Mouse (Mus musculus): ENCODE results near the gene Zfp93.

The Zfp93 gene

DNA sequence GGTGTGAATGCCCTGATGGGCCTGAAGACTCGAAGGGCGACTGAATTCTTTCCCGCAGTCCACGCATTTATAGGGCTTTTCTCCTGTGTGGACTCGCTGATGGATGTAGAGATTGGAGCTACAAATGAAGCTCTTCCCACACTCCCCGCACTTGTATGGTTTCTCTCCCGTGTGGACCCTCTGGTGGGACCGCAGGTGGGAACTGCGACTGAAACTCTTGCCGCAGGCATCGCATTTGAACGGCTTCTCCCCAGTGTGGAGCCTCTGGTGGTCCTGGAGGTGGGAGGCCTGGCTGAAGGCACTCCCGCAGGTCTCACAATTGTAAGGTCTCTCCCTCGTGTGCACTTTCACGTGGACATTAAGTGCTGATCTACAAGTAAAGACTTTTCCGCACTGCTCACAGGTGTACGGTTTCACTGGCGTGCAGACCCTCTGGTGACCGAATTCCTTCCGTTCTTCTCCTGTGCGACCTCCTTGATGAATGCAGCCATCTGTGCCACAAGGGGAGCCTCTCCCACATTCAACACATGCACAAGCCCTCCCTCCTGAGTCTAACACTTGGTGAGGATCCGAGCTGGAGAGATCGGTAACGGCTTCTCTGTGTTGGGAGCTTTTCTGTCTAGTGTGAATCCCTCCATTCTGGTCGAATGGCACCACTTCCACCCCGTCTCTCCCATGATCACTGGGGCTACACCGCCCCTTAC, 21.3 kb downstream of the Zfp93 start:
- DNase-seq, result no peak

DNA sequence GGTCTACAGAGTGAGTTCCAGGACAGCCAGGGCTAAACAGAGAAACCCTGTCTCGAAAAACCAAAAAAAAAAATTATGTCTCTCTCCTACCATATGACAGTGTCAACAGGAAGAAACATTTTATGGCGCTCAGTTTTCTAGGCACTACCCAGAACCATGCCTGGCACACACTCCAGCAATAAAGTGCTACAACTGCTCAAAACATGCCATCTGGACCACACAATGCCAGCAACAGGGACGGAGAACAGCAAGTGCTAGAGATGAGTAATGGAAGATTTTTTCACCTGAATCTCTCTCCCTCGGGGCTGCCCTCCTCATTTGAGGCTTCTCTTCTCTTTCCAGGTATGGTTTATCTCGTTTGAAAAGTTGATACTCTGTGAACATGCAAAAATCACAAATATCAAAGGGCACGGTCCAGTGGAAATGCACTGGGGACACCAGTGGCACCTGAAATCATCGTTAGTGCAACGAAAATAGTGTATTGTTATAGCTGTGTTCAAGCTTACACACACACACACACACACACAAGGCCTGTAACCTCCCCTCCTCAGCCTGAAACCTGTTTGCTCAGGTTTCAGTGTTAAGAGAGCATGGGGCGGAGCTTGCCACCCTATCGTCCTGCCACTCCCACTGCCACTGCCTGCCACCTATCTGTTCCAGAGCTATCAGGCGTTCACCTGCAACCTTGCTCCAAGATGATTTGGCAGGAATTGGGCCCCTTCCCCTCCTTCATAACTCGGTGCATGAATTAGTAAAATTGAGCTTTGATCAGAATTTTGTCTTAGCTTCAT, 23.0 kb downstream of the Zfp93 start:
- no peak for DNase-seq

DNA sequence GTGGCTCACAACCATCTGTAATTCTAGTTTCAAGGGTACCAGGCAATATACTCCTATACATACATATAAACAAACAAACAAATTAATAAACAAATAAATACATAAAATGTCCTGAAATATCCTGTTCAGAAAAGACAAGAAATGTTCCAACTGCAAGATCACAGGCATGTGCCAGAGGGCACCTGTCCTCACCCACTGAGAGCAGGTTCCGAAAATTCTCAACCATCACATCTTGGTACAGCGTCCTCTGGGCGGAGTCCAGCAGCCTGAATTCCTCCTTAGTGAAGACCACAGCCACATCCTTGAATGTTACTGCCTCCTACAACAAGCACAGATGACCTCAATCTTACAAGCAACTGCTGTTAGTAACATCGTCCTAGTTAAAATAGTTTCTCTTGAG, 24.5 kb downstream of the Zfp93 start:
- DNase-seq, result no peak

DNA sequence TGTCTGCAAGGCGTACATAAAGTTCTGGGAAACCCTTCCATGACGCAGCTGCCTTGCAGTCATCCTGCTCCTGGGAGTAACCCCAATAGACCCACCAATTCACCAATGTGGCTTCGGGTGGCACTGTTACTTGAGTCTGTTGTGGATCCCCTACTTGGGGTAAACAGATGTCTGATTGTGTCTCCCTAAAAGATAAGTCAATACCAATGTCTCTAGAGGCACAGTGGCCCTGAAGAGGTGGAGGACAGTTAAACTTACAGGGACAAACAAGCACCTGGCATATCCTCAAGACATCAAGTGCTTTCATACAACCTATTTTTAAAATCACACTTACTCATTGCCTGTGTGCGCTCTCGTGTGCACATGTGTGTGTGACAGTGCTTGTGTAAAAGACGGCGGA, 25.2 kb downstream of the Zfp93 start:
- no peak for DNase-seq

DNA sequence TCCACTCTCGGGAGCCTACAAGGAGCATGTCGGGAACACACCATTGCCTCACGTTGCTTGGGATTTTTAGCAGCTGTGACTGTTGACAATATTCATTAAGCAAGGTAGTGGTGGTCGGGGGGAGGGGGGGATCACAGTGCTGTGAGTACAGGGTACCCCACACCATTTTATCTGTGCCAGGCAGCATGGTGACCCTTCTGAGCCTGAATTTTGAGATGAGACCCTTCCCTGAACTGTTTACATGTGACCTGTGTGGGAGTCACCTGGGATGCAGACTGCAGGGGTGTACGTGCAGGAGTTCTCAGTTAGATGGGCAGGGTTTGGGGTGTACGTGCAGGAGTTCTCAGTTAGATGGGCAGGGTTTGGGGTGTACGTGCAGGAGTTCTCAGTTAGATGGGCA, 26.2 kb downstream of the Zfp93 start:
- no peak for DNase-seq

GRCm38 (mm10) chr7:24297361-24298095, 27.3 kb downstream of the Zfp93 start:
- no peak for DNase-seq

DNA sequence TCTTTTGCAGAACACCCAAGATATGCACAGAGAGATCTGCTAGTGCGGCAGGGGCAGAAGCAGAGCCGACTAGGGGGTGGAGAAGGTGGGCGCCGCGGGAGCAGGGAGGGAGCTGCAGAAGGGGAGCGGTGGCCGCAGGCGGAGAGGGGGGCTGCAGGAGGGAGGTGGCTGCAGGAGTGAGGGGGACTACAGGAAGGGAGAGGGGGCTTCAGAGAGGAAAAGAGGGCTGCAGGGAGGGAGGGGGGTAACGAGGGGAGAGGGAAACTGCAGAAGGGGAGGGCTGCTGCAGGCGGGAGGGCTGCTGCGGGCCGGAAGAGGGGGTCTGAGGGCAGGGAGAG, 28.4 kb downstream of the Zfp93 start:
- peak; percentile 28 for DNase-seq

DNA sequence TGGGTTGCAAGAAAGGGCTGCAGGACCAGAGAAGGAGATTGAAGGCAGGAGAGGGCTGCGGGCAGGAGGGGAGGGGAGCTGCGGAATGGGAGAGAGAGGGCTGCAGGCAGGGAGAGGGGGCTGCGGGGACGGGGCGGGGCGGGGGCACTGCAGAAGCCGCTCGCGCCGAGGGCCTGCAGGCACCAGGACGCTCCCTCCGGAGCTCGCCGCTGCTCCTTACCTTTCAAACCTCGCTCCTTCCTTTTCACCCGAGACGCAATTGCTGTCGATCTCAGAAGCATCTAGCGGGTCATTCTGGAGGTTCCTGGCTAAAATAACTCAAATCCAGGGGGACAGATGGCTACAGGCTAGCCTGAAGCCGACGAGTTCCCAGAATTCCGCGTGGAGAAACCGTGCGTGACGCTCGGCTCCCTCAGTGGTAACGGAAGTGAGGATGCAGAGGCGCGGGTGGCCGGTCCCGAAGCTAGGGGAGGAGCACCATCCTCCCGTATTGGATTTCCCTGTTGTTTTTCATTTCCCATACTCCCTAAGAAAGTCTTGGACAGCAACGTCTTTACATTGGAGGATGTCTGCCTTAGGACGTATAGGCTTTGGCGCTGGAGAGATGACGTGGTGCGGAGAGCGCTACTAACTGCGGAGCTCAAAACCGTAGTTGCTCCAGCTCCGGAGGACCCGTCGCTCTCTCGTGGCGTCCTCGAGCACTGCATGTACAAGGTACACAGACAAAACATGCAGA, 28.9 kb downstream of the Zfp93 start:
- peak; percentile 82 for DNase-seq

DNA sequence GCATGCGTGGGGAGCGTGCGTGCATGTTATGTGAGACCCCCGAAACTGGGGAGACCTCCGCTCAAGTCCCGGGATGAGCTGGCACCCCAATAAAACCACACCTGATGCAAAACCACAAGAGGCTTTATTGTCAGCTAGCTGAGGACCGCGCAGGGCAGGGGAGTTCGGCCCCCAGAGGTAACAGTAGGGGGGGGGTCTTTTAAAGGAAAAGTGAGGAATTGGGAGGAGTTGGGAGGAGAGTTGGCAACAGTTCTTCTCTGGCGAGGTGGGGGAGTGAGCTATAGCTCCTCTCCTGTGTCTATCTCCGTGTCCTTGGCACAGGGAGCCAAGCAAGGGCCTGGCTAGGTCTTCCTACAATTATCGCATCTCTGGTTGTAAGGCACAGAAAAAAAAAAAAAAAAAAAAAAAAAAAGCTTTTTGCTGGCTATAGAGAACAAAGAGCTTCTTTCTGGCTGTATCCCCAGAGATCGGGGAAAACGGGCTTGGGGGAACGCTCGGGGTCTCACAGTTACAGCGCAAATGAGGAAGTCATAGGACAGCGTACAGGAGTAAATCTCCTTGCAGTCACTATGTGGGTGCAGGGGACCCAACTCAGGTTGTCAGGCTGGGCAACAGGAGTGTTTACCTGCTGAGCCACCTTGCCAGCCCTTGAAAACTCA, 29.7 kb downstream of the Zfp93 start:
- peak; percentile 29 for DNase-seq

DNA sequence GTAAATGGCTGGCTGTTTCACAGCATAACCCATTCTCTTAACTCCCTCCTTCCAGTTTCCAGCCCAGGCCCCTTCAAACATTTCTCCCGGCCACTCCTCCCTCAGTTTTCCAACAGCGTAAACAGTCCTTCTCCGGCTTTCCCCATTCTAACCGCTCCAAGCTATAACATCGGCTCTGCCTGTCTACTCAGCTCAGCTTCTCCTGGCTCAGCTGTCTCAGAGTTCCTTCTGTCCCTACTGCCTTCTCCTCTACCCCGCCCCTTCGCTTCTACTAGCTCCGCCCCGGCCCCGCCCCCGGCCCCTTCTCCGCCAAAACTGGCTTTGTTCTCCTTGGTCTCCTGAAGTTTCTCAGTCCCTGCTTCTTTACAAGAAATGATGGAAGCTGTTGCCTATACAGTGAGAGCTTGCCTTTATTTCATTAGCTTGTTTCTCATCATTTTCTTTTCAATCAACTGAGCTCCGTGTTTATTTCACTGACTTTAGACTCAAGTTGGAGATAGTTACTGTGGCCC, 30.6 kb downstream of the Zfp93 start, which contains the start of gene Zfp61:
Gene Zfp61, minus strand, starts transcription at position 462 of the 512 bp plus-strand sequence.
- no peak for DNase-seq

- no peak for DNase-seq
These were observed 45.7 kb downstream of the Zfp93 start for GRCm38 (mm10) chr7:24315726-24316566.

- DNase-seq, result peak; percentile 92
These were observed 46.4 kb downstream of the Zfp93 start, which contains the start of gene Zfp94 for GRCm38 (mm10) chr7:24316567-24317092. Gene Zfp94 (minus strand): TSS chr7:24316666.

DNA sequence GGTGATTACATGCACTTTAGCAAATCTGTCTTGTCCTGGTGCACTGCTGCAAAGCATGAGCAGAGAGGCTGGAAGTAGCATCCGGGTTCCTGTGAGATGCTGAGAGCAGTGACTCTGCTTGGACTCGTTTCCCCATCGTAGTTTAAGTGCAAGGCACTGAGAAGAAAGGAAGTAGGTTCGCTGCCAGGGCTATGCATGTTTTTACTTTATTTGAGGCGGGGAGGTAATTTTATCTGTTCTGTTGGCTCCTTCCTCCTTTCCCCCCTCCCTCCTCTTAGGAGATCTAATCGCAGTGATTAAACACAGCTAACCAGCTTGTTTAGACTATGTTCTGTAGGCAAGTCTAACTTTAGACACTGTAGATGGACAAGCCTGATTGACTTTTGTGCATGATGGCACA, 48.7 kb downstream of the Zfp93 start:
- no peak for DNase-seq

DNA sequence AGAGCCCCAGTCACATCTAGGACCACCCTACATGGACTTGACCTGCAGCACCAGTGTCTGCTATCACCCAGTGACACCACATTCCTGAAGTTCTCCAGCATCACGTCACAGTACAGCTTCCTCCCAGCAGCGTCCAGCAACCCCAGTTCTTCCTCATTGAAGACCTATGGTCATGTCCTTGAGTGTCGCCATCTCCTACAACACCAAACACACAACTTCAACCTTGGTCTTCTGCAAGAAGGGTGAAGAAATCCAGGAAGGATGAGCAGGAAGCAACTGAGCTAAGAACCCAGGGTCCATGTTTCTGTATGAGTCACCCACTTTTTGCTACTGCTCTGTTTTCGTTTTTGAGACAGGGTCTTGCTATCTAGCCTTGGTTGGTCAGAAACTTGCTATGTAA, 52.4 kb downstream of the Zfp93 start:
- no peak for DNase-seq

DNA sequence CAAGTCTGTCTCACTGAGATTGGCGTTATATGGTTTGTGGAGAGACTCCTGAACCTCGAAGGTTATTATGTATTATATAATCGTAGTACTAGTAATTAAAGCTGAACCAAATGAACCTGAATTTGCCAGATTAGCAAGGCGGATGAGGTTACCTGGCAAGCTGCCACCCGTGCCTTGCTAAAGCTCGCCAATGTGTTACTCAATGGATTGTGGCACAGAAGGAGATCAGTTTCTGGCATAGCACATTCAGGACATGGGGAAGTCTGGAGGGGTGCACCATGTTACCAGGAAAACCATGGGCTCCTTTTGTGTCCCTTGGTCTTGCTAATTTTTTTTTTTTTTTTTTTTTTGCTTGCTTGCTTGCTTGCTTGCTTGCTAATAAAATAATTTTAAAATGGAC, 55.0 kb downstream of the Zfp93 start:
- DNase-seq, result peak; percentile 57

DNA sequence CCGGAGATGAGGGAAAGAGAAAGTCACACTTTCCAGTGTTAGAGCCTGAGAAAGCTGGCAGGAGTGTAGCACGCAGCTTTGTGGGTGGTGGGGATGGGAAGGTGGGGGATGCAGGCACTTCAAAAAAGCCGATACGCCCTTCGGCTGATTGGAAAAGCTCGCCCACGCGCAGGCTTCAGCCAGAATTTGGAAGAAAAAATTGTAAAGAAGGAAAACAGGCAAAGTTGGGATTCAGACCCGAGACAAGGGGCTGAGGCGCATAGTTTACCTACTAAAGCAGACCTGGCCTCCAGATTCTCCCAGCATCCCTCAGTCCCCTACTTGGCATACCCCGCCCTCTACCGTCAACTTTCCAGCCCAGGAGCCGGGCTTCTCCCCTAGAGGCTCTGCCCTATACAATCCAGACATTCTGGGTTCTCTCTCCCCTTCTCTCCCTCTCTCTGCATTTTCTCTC, 55.5 kb downstream of the Zfp93 start:
- peak; percentile 13 for DNase-seq

GRCm38 (mm10) chr7:24326273-24327135, 56.3 kb downstream of the Zfp93 start:
- no peak for DNase-seq

All from right cerebral cortex, postnatal 4 days (tissue).